Mouse (Mus musculus): ENCODE data around the gene Gnmt. TPM values are rescaled to one million over a fixed set of nuclear protein-coding genes. Genes with fewer than 3 reads are reported as not detected.

The Gnmt gene
- polyA plus RNA-seq, 1 experiment from 2014 or later = 1.8 TPM

DNA sequence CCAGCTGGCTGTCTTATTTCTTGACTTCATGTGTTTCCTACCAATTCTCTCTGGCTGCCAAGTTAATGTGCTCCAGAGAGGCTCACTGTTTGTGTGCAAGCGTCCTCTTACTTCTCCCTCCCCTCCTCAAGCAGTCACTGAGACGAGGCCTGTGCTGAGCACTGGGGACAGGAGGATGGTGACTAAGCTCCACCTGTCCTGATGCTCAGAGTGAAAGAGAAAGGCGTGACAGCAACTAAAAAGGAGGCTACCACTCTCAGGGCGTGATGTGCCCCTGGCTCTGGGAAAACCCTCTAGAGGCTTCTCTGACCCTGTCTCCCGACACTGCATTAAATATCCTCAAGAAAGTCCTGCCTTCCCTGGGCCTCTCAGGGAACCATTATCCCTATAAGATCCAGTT, 20.3 kb upstream of the Gnmt start:
- Histone ChIP-seq H3K4me3 (ENCODE audit: low read length) (no peak overlapping the region), H3K9me3 (replicated peaks; ENCODE audit: control insufficient read depth, low read length) (no peaks in the 10 kb centered on the region), H3K4me2 (ENCODE audit: low read depth, low read length) (no peak overlapping the region), H3K27ac (ENCODE audit: low read length) (no peak overlapping the region), H3K4me1 (ENCODE audit: control insufficient read depth, insufficient read depth, low read length) (peaks cover 9% of the 10 kb centered on the region), H3K27me3 (ENCODE audit: control insufficient read depth, insufficient read depth, low read length) (no peaks in the 10 kb centered on the region), H3K36me3 (ENCODE audit: control insufficient read depth, insufficient read depth) (no peaks in the 10 kb centered on the region; the same call in 1 of the 2 replicates), H3K9ac (ENCODE audit: low read length) (no peak overlapping the region)
- no peak for ATAC-seq (replicated peaks; ENCODE audit: extremely low read depth, insufficient read depth, low FRiP score)
- WGBS = 85% methylated on average over 5 of the region's 5 CpGs

- H3K9me3 ChIP-seq (replicated peaks; ENCODE audit: control insufficient read depth, low read length) = no peaks in the 10 kb centered on the region
- peaks cover 2% of the 10 kb centered on the region; the same call in 1 of the 2 replicates for H3K36me3 ChIP-seq (ENCODE audit: control insufficient read depth, insufficient read depth)
- H3K4me2 ChIP-seq (ENCODE audit: low read depth, low read length) = no peak overlapping the region
- no peak overlapping the region for H3K4me3 ChIP-seq (ENCODE audit: low read length)
- no peak overlapping the region for H3K27ac ChIP-seq (ENCODE audit: low read length)
- H3K27me3 ChIP-seq (ENCODE audit: control insufficient read depth, insufficient read depth, low read length) = no peaks in the 10 kb centered on the region
- ATAC-seq (replicated peaks; ENCODE audit: extremely low read depth, insufficient read depth, low FRiP score) = no peak
- H3K4me1 ChIP-seq (ENCODE audit: control insufficient read depth, insufficient read depth, low read length) = peaks cover 9% of the 10 kb centered on the region
- 89% methylated on average over 2 of the region's 2 CpGs for WGBS
- H3K9ac ChIP-seq (ENCODE audit: low read length) = no peak overlapping the region
Measured at GRCm38 (mm10) chr17:46747806-46748205, 18.8 kb upstream of the Gnmt start.

- H3K9ac ChIP-seq (ENCODE audit: low read length) = no peak overlapping the region
- 81% methylated on average over 8 of the region's 8 CpGs for WGBS
- H3K9me3 ChIP-seq (replicated peaks; ENCODE audit: control insufficient read depth, low read length) = no peaks in the 10 kb centered on the region
- H3K27me3 ChIP-seq (ENCODE audit: control insufficient read depth, insufficient read depth, low read length) = no peaks in the 10 kb centered on the region
- H3K4me1 ChIP-seq (ENCODE audit: control insufficient read depth, insufficient read depth, low read length) = peaks cover 9% of the 10 kb centered on the region
- peaks cover 2% of the 10 kb centered on the region; the same call in 1 of the 2 replicates for H3K36me3 ChIP-seq (ENCODE audit: control insufficient read depth, insufficient read depth)
- no peak overlapping the region for H3K4me2 ChIP-seq (ENCODE audit: low read depth, low read length)
- H3K4me3 ChIP-seq (ENCODE audit: low read length) = no peak overlapping the region
- no peak for ATAC-seq (replicated peaks; ENCODE audit: extremely low read depth, insufficient read depth, low FRiP score)
- no peak overlapping the region for H3K27ac ChIP-seq (ENCODE audit: low read length)
Measured at GRCm38 (mm10) chr17:46747234-46747633, 18.3 kb upstream of the Gnmt start.

DNA sequence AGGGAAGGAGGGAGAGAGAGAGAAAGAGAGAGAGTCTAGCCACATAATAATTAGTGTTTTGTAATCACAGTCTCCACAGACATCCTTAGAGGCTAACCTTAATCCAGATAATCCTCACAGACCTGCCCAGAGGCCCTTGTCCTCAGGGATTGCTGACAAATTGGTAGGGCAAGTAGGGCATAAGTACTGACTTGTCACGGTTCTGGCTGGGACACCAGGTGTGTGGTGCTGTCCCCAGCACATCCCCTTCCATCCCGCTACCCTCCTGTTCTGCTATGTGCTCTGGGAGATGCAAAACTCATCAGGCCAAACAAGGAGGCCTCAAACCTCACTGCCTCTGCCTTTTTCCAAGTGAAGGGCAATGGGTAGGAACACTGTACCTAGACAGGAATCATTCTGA, 16.5 kb upstream of the Gnmt start:
- no peaks in the 10 kb centered on the region for H3K27me3 ChIP-seq (ENCODE audit: control insufficient read depth, insufficient read depth, low read length)
- peaks cover under 1% of the 10 kb centered on the region; the same call in 1 of the 2 replicates for H3K4me1 ChIP-seq (ENCODE audit: control insufficient read depth, insufficient read depth, low read length)
- H3K9ac ChIP-seq (ENCODE audit: low read length) = no peak overlapping the region
- no peak overlapping the region for H3K27ac ChIP-seq (ENCODE audit: low read length)
- H3K4me3 ChIP-seq (ENCODE audit: low read length) = no peak overlapping the region
- 95% methylated on average over 2 of the region's 2 CpGs for WGBS
- no peaks in the 10 kb centered on the region for H3K9me3 ChIP-seq (replicated peaks; ENCODE audit: control insufficient read depth, low read length)
- ATAC-seq (replicated peaks; ENCODE audit: extremely low read depth, insufficient read depth, low FRiP score) = no peak
- peaks cover 4% of the 10 kb centered on the region; the same call in 1 of the 2 replicates for H3K36me3 ChIP-seq (ENCODE audit: control insufficient read depth, insufficient read depth)
- H3K4me2 ChIP-seq (ENCODE audit: low read depth, low read length) = no peak overlapping the region

- Histone ChIP-seq H3K4me1 (ENCODE audit: control insufficient read depth, insufficient read depth, low read length) (no peaks in the 10 kb centered on the region), H3K9me3 (replicated peaks; ENCODE audit: control insufficient read depth, low read length) (no peaks in the 10 kb centered on the region), H3K9ac (ENCODE audit: low read length) (no peak overlapping the region), H3K4me3 (ENCODE audit: low read length) (no peak overlapping the region), H3K27ac (ENCODE audit: low read length) (no peak overlapping the region), H3K27me3 (ENCODE audit: control insufficient read depth, insufficient read depth, low read length) (no peaks in the 10 kb centered on the region), H3K4me2 (ENCODE audit: low read depth, low read length) (no peak overlapping the region), H3K36me3 (ENCODE audit: control insufficient read depth, insufficient read depth) (peaks cover 6% of the 10 kb centered on the region; the same call in 1 of the 2 replicates)
- WGBS = 88% methylated on average over 9 of the region's 9 CpGs
- ATAC-seq (replicated peaks; ENCODE audit: extremely low read depth, insufficient read depth, low FRiP score) = no peak
Measured at GRCm38 (mm10) chr17:46742986-46743385, 14.0 kb upstream of the Gnmt start.

GRCm38 (mm10) chr17:46741305-46741704, 12.3 kb upstream of the Gnmt start:
- Histone ChIP-seq H3K27ac (ENCODE audit: low read length) (no peak overlapping the region), H3K36me3 (ENCODE audit: control insufficient read depth, insufficient read depth) (peaks cover 6% of the 10 kb centered on the region; the same call in 1 of the 2 replicates), H3K9me3 (replicated peaks; ENCODE audit: control insufficient read depth, low read length) (no peaks in the 10 kb centered on the region), H3K4me1 (ENCODE audit: control insufficient read depth, insufficient read depth, low read length) (no peaks in the 10 kb centered on the region), H3K4me2 (ENCODE audit: low read depth, low read length) (no peak overlapping the region), H3K9ac (ENCODE audit: low read length) (no peak overlapping the region), H3K4me3 (ENCODE audit: low read length) (no peak overlapping the region), H3K27me3 (ENCODE audit: control insufficient read depth, insufficient read depth, low read length) (no peaks in the 10 kb centered on the region)
- no peak for ATAC-seq (replicated peaks; ENCODE audit: extremely low read depth, insufficient read depth, low FRiP score)
- 85% methylated on average over 6 of the region's 6 CpGs for WGBS

DNA sequence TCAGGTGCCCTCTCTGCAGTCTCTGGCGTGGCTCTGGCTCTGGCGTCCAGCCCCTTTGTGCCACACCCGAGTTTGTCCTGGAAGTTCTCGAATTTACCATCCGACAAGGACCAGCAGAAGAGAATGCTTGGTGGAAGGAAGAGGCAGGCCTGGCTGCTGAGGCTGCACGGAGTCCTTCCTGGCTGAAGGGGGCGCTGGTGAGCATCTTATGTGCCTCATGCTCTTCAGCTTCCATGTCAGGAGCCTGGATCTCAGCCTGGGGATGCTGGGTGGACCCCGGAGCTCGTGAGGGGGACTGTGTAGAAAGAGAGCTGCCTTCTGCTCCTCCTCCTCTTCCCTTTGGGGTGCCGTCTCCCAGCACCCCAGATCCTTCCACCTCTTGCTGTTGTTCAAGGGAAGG, 7.2 kb upstream of the Gnmt start:
- Histone ChIP-seq H3K9me3 (replicated peaks; ENCODE audit: control insufficient read depth, low read length) (no peaks in the 10 kb centered on the region), H3K36me3 (ENCODE audit: control insufficient read depth, insufficient read depth) (peaks cover 7% of the 10 kb centered on the region; the same call in 1 of the 2 replicates), H3K9ac (ENCODE audit: low read length) (no peak overlapping the region), H3K4me3 (ENCODE audit: low read length) (no peak overlapping the region), H3K4me1 (ENCODE audit: control insufficient read depth, insufficient read depth, low read length) (no peaks in the 10 kb centered on the region), H3K4me2 (ENCODE audit: low read depth, low read length) (no peak overlapping the region), H3K27ac (ENCODE audit: low read length) (no peak overlapping the region), H3K27me3 (ENCODE audit: control insufficient read depth, insufficient read depth, low read length) (no peaks in the 10 kb centered on the region)
- WGBS = 58% methylated on average over 10 of the region's 10 CpGs
- no peak for ATAC-seq (replicated peaks; ENCODE audit: extremely low read depth, insufficient read depth, low FRiP score)

- Histone ChIP-seq H3K4me1 (ENCODE audit: control insufficient read depth, insufficient read depth, low read length) (no peaks in the 10 kb centered on the region), H3K27me3 (ENCODE audit: control insufficient read depth, insufficient read depth, low read length) (no peaks in the 10 kb centered on the region), H3K27ac (ENCODE audit: low read length) (no peak overlapping the region), H3K9ac (ENCODE audit: low read length) (no peak overlapping the region), H3K9me3 (replicated peaks; ENCODE audit: control insufficient read depth, low read length) (no peaks in the 10 kb centered on the region), H3K4me2 (ENCODE audit: low read depth, low read length) (no peak overlapping the region), H3K4me3 (ENCODE audit: low read length) (no peak overlapping the region), H3K36me3 (ENCODE audit: control insufficient read depth, insufficient read depth) (peaks cover 6% of the 10 kb centered on the region; the same call in 1 of the 2 replicates)
- WGBS = 84% methylated on average over 7 of the region's 7 CpGs
- ATAC-seq (replicated peaks; ENCODE audit: extremely low read depth, insufficient read depth, low FRiP score) = no peak
Measured at GRCm38 (mm10) chr17:46735287-46735686, 6.3 kb upstream of the Gnmt start.

DNA sequence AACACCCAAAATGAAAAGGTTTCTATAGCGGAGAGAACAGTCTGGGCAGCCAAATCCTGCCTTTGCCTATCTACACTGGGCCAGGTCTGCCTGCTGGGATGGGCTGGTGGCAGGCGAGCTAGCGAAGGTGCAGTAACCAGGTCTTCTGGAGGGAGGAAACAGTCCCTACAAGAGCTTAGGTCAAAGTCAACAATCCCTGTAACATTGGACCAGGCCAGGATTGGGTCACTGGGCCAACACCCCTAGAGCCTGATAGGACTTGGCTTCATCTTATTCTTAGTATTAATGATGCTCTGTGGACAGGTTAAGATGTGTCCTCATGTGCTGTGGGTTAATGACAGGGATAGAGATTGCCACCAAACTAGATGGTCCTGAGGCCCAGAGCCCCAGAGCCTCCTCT, 5.1 kb upstream of the Gnmt start:
- H3K9me3 ChIP-seq (replicated peaks; ENCODE audit: control insufficient read depth, low read length) = no peaks in the 10 kb centered on the region
- no peak overlapping the region for H3K4me3 ChIP-seq (ENCODE audit: low read length)
- no peak overlapping the region for H3K9ac ChIP-seq (ENCODE audit: low read length)
- 87% methylated on average over 3 of the region's 3 CpGs for WGBS
- H3K36me3 ChIP-seq (ENCODE audit: control insufficient read depth, insufficient read depth) = peaks cover 6% of the 10 kb centered on the region; the same call in 1 of the 2 replicates
- 0 out of 2 replicates have a peak, but pooled peaks cover 3% of the 10 kb centered on the region for H3K27me3 ChIP-seq (ENCODE audit: control insufficient read depth, insufficient read depth, low read length)
- H3K4me2 ChIP-seq (ENCODE audit: low read depth, low read length) = no peak overlapping the region
- peaks cover 1% of the 10 kb centered on the region; the same call in 1 of the 2 replicates for H3K4me1 ChIP-seq (ENCODE audit: control insufficient read depth, insufficient read depth, low read length)
- no peak for ATAC-seq (replicated peaks; ENCODE audit: extremely low read depth, insufficient read depth, low FRiP score)
- H3K27ac ChIP-seq (ENCODE audit: low read length) = no peak overlapping the region

Measured in heart, embryonic 16.5 days (tissue).